Mouse (Mus musculus): Measurements from ENCODE around the gene Btbd3.
"Not testable (repeated sequence)": the region's sequence is repeated elsewhere in the genome, so short reads cannot be mapped to it uniquely, and the experiment has no call there.

The Btbd3 gene

GRCm38 (mm10) chr2:138279641-138280040 is 23.3 kb downstream of the Btbd3 start:
- DNase-seq (ENCODE audit: low read depth, low spot score) = no peak

- DNase-seq (ENCODE audit: low read depth, low spot score) = no peak
Observed at GRCm38 (mm10) chr2:138280225-138280711, 23.9 kb downstream of the Btbd3 start.

GRCm38 (mm10) chr2:138281550-138282201 is 25.3 kb downstream of the Btbd3 start:
- DNase-seq (ENCODE audit: low read depth, low spot score) = no peak

GRCm38 (mm10) chr2:138283372-138283771 is 27.0 kb downstream of the Btbd3 start:
- no peak for DNase-seq (ENCODE audit: low read depth, low spot score)

- DNase-seq (ENCODE audit: low read depth, low spot score) = no peak
Observed at GRCm38 (mm10) chr2:138283856-138284255, 27.5 kb downstream of the Btbd3 start.

GRCm38 (mm10) chr2:138285811-138286210 is 29.4 kb downstream of the Btbd3 start:
- DNase-seq (ENCODE audit: low read depth, low spot score) = no peak

- no peak for DNase-seq (ENCODE audit: low read depth, low spot score)
Observed at GRCm38 (mm10) chr2:138290154-138290553, 33.8 kb downstream of the Btbd3 start.

GRCm38 (mm10) chr2:138294286-138294685 is 37.9 kb downstream of the Btbd3 start:
- DNase-seq (ENCODE audit: low read depth, low spot score) = no peak

- no peak for DNase-seq (ENCODE audit: low read depth, low spot score)
Observed at GRCm38 (mm10) chr2:138306236-138306635, 49.9 kb downstream of the Btbd3 start.

GRCm38 (mm10) chr2:138315644-138316043 is 59.3 kb downstream of the Btbd3 start:
- DNase-seq (ENCODE audit: low read depth, low spot score) = no peak

GRCm38 (mm10) chr2:138320408-138320807 is 64.0 kb downstream of the Btbd3 start:
- DNase-seq (ENCODE audit: low read depth, low spot score) = no peak

- no peak for DNase-seq (ENCODE audit: low read depth, low spot score)
Observed at GRCm38 (mm10) chr2:138321041-138321481, 64.7 kb downstream of the Btbd3 start.

GRCm38 (mm10) chr2:138322270-138323114 is 66.1 kb downstream of the Btbd3 start:
- DNase-seq (ENCODE audit: low read depth, low spot score) = no peak

- no peak for DNase-seq (ENCODE audit: low read depth, low spot score)
Observed at GRCm38 (mm10) chr2:138326367-138326766, 70.0 kb downstream of the Btbd3 start.

GRCm38 (mm10) chr2:138334198-138334597 is 77.8 kb downstream of the Btbd3 start:
- DNase-seq (ENCODE audit: low read depth, low spot score) = not testable (repeated sequence)

GRCm38 (mm10) chr2:138337886-138338494 is 81.6 kb downstream of the Btbd3 start:
- no peak for DNase-seq (ENCODE audit: low read depth, low spot score)

GRCm38 (mm10) chr2:138338524-138338923 is 82.2 kb downstream of the Btbd3 start:
- no peak for DNase-seq (ENCODE audit: low read depth, low spot score)

GRCm38 (mm10) chr2:138355366-138355765 is 99.0 kb downstream of the Btbd3 start:
- no peak for DNase-seq (ENCODE audit: low read depth, low spot score)

GRCm38 (mm10) chr2:138362474-138362873 is 106.1 kb downstream of the Btbd3 start:
- no peak for DNase-seq (ENCODE audit: low read depth, low spot score)

GRCm38 (mm10) chr2:138365391-138365790 is 109.0 kb downstream of the Btbd3 start:
- DNase-seq (ENCODE audit: low read depth, low spot score) = no peak

GRCm38 (mm10) chr2:138374556-138374955 is 118.2 kb downstream of the Btbd3 start:
- DNase-seq (ENCODE audit: low read depth, low spot score) = no peak

GRCm38 (mm10) chr2:138378855-138379254 is 122.5 kb downstream of the Btbd3 start:
- no peak for DNase-seq (ENCODE audit: low read depth, low spot score)
